ENCODE assay signal across 7 mouse cellular contexts in genomic region chr19:28679776-28680391, GRCm38 (mm10). TPM values are rescaled to one million over a fixed set of nuclear protein-coding genes. Genes with fewer than 3 reads are reported as not detected.
DNase-seq lines count a peak whose midpoint lies in the region; ATAC-seq and TF ChIP-seq lines count a peak whose summit lies in the region.

Gene Glis3 (minus strand): TSS chr19:28680077.

- TF ChIP-seq CTCF in forebrain, postnatal 0 days (IDR thresholded peaks at IDR 0.05; ENCODE audit: low read depth): peak; percentile 25; the same call in 1 of the 2 replicates

- ATAC-seq in forebrain, postnatal 0 days: peak; percentile 91
- peak; percentile 93 for ATAC-seq in hindbrain, embryonic 11.5 days (ENCODE audit: low FRiP score)

- no peak within 1 kb of the TSS for H3K27ac ChIP-seq in ES-E14 (ENCODE audit: insufficient read depth, low read depth, low read length, poor library complexity, severe bottlenecking)
- no peak within 1 kb of the TSS for H3K27ac ChIP-seq in forebrain, postnatal 0 days (ENCODE audit: low read depth, low read length)
- no peak within 1 kb of the TSS for H3K27ac ChIP-seq in hindbrain, embryonic 11.5 days (ENCODE audit: low read depth, low read length)

- in situ Hi-C loops in ES-E14 (cut with MboI; ENCODE audit: low sequenced_read_pairs in 2 of 2, unreplicated experiment in 2 of 2): no loop called here

- H3K4me2 ChIP-seq in forebrain, postnatal 0 days (ENCODE audit: low read depth): peak within 1 kb of the TSS; percentile 100
- H3K4me2 ChIP-seq in hindbrain, embryonic 11.5 days (replicated peaks; ENCODE audit: low read depth, low read length): peak within 1 kb of the TSS; percentile 72

- peak within 1 kb of the TSS; percentile 44 for H3K9ac ChIP-seq in ES-E14 (ENCODE audit: insufficient read depth, low read depth, low read length, poor library complexity, severe bottlenecking)
- peak within 1 kb of the TSS; percentile 47; the same call in 1 of the 2 replicates for H3K9ac ChIP-seq in forebrain, postnatal 0 days
- H3K9ac ChIP-seq in hindbrain, embryonic 11.5 days (ENCODE audit: low read depth, low read length): peak within 1 kb of the TSS; percentile 31

- H3K9me3 ChIP-seq in ES-E14 (ENCODE audit: control insufficient read depth, insufficient read depth, low read depth, low read length): no peaks in the 10 kb centered on the region
- H3K9me3 ChIP-seq in forebrain, postnatal 0 days (ENCODE audit: low read length): no peaks in the 10 kb centered on the region
- no peaks in the 10 kb centered on the region for H3K9me3 ChIP-seq in hindbrain, embryonic 11.5 days (ENCODE audit: control insufficient read depth, low read length)

- DNase-seq in ES-E14 (ENCODE audit: low read depth, low spot score): peak; percentile 30
- peak; percentile 81 for DNase-seq in adrenal gland, postnatal 14 days
- DNase-seq in forebrain, postnatal 0 days: peak; percentile 51
- DNase-seq in hindbrain, embryonic 11.5 days (ENCODE audit: low spot score): peak; percentile 76
- DNase-seq in layer of hippocampus, postnatal 36 days: peak; percentile 29 to 32
- peak; percentile 57 for DNase-seq in lung, postnatal 25 days (ENCODE audit: low spot score)
- peak; percentile 29 for DNase-seq in retina, postnatal 7 days (ENCODE audit: low read depth, low spot score)

- H3K36me3 ChIP-seq in ES-E14 (ENCODE audit: control insufficient read depth, insufficient read depth, low read length, poor library complexity, severe bottlenecking): no peaks in the 10 kb centered on the region
- no peaks in the 10 kb centered on the region for H3K36me3 ChIP-seq in forebrain, postnatal 0 days (ENCODE audit: insufficient read depth)
- no peaks in the 10 kb centered on the region for H3K36me3 ChIP-seq in hindbrain, embryonic 11.5 days (ENCODE audit: control insufficient read depth, insufficient read depth, low read length)

- 1% methylated on average over 62 of the region's 66 CpGs for WGBS in forebrain, postnatal 0 days
- under 1% methylated on average over 47 of the region's 66 CpGs for WGBS in hindbrain, embryonic 11.5 days

- H3K4me1 ChIP-seq in ES-E14 (ENCODE audit: control insufficient read depth in 2 of 2, insufficient read depth in 2 of 2, low read length in 2 of 2, poor library complexity in 1 of 2): peaks cover 4 to 17% of the 10 kb centered on the region in 2 experiments; a peak in 3 of 4 replicates
- peaks cover 21% of the 10 kb centered on the region for H3K4me1 ChIP-seq in forebrain, postnatal 0 days (ENCODE audit: insufficient read depth)
- H3K4me1 ChIP-seq in hindbrain, embryonic 11.5 days (replicated peaks; ENCODE audit: control insufficient read depth, insufficient read depth, low read length): peaks cover 10% of the 10 kb centered on the region

- peak within 1 kb of the TSS; percentile 67 to 76 for H3K4me3 ChIP-seq in ES-E14 (ENCODE audit: insufficient read depth in 1 of 2, low read depth in 1 of 2, low read length in 2 of 2, poor library complexity in 1 of 2, severe bottlenecking in 1 of 2)
- H3K4me3 ChIP-seq in forebrain, postnatal 0 days (ENCODE audit: low read depth, low read length): peak within 1 kb of the TSS; percentile 57
- peak within 1 kb of the TSS; percentile 36 for H3K4me3 ChIP-seq in hindbrain, embryonic 11.5 days (ENCODE audit: low read depth, low read length)

- peaks cover 28% of the 10 kb centered on the region for H3K27me3 ChIP-seq in forebrain, postnatal 0 days (ENCODE audit: insufficient read depth, low read length)
- H3K27me3 ChIP-seq in hindbrain, embryonic 11.5 days (ENCODE audit: control insufficient read depth, insufficient read depth, low read length): peaks cover 16% of the 10 kb centered on the region

TF ChIP-seq in ES-E14, 5 proteins besides CTCF, POLR2A, EP300 and RAD21:
- TF ChIP-seq MAFK (IDR thresholded peaks at IDR 0.05; ENCODE audit: insufficient read depth, low read depth, low read length) (no peak), HCFC1 (IDR thresholded peaks at IDR 0.05; ENCODE audit: borderline replicate concordance, insufficient read depth, low read length) (no peak), CHD2 (IDR thresholded peaks at IDR 0.05; ENCODE audit: low read depth, low read length) (no peak), ZNF384 (IDR thresholded peaks at IDR 0.05; ENCODE audit: low read depth, low read length) (no peak), ZC3H11A (IDR thresholded peaks at IDR 0.05; ENCODE audit: borderline replicate concordance, low read depth, low read length) (no peak)

RNA-seq across cellular contexts. Expression of gene Glis3, which starts in this region (rescaled TPM):
- total RNA-seq in ES-E14 (2012; rRNA removed): 1.7 and 3.3 TPM in 2 replicates
- total RNA-seq in adrenal gland, postnatal 14 days (2021): 6.4 and 8.9 TPM in 2 replicates
- 8.5 and 9.6 TPM in 2 replicates for total RNA-seq in forebrain, postnatal 0 days (2014; rRNA removed)
- 0.86 and 0.96 TPM in 2 replicates for polyA plus RNA-seq in forebrain, postnatal 0 days (2015; fragmentation: Nextera tagmentation; extraction: Ambion mirVana)
- 2.3 and 2.9 TPM in 2 replicates for polyA plus RNA-seq in hindbrain, embryonic 11.5 days (2014; fragmentation: Nextera tagmentation; extraction: Ambion mirVana)
- 10 to 100 TPM; 21.8 to 27.3 TPM for total RNA-seq in layer of hippocampus, postnatal 36 days (2021)

Comparison
In these comparisons a context has a peak if more than half of its experiments do, and no peak if none do; other contexts are left out.
1. DNase-seq: peak in every context shown above with its lines; median percentile 81 in adrenal gland, postnatal 14 days; 76 in hindbrain, embryonic 11.5 days; 57 in lung, postnatal 25 days; 51 in forebrain, postnatal 0 days; 30 in layer of hippocampus, postnatal 36 days; 30 in ES-E14; 29 in retina, postnatal 7 days.